Mouse (Mus musculus) kidney, postnatal 25 days (tissue): ENCODE results near the gene Gm12887.

Experiments used
- DNase-seq, 2 experiments: peaks; one replicate each; pipeline ENCODE4 v3.0.0; 2021; ENCODE audit warnings: mixed read lengths in 2 of 2

Gene Gm12887

GRCm38 (mm10) chr4:121622003-121622402, at the start of gene Gm12887:
Gene Gm12887 (minus strand): TSS chr4:121622103.
- DNase-seq, result no peak

- no peak for DNase-seq
These were observed 35.1 kb upstream of the Gm12887 start for GRCm38 (mm10) chr4:121657040-121657439.
